Mouse (Mus musculus): ENCODE measurements around the gene Zbtb8b.

DNA sequence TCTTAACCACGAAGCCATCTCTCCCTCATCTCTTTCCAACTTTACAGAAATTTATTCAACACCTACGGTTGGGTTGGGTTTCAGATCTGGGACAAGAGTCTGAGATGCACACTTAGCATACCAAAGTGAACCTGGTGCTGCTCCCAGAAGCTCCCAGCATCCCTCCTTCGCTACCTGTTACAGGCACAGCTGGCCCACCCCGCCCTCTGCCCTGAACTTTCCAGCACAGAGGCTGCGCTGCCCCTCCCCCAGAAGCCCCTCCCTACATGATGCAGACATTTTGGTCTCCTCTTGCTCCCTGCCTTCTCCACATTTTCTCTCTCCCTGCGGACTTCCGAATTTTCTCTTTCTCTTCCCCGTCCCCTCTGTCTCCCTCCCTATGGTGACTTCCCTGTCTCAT lies 59.5 kb downstream of the Zbtb8b start:
- no peak for TF ChIP-seq GATA1 (IDR thresholded peaks at IDR 0.05; ENCODE audit: borderline replicate concordance, low read length)
- no peak for TF ChIP-seq FLI1 (IDR thresholded peaks at IDR 0.05; ENCODE audit: low read length)

Measured in megakaryocyte, embryonic 14.5 days (primary cell).